Mouse (Mus musculus): ENCODE measurements at regions not wholly inside any gene's neighbourhood (a gene's known extent, or its start where the extent isn't known, plus 50 kb on each side); places are given as distances from the start of the nearest gene placed in this dataset.

DNA sequence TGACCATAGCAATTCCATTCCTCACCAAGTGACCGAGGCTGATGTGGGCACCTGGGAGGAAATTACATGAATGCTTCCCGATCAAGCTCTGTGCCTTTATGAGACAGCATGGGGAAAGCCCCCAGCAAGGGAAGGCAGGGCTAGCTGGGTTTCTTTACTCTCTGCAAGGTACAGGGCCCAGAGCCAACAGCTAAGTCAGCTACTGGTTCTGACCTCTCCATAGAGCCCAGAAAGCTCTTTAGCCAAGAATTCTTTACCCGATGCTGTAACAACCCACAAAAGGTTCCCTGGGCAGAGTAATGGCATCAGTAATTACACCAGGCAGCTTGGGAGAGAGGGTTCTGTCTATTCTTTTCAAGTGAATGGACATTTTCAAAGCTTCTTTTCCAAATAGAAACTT lies 161.9 kb upstream of the Adamts16 start:
- no peaks in the 10 kb centered on the region for H3K36me3 ChIP-seq (ENCODE audit: control insufficient read depth, insufficient read depth, low read length)
- no peak for DNase-seq (ENCODE audit: low read depth in 1 of 2, low spot score in 2 of 2)
- H3K4me1 ChIP-seq (ENCODE audit: control insufficient read depth, insufficient read depth, insufficient read length): no peaks in the 10 kb centered on the region
- TF ChIP-seq POLR2A (IDR thresholded peaks at IDR 0.05; ENCODE audit: low read depth, low read length) (no peak), CTCF (IDR thresholded peaks at IDR 0.05; ENCODE audit: extremely low read depth, insufficient read depth, insufficient read length, insufficient replicate concordance) (no peak)
- 84% methylated on average over 3 of the region's 3 CpGs for WGBS
- H3K27me3 ChIP-seq (ENCODE audit: control insufficient read depth, insufficient read depth, low read length): no peaks in the 10 kb centered on the region
- no peak overlapping the region for H3K4me3 ChIP-seq (ENCODE audit: extremely low read depth, insufficient read depth, insufficient read length)
- H3K27ac ChIP-seq (ENCODE audit: insufficient read depth, low read length): no peak overlapping the region

GRCm38 (mm10) chr13:71001278-71001677 lies 159.7 kb upstream of the Adamts16 start:
- TF ChIP-seq POLR2A (IDR thresholded peaks at IDR 0.05; ENCODE audit: low read depth, low read length): no peak
- no peak for TF ChIP-seq CTCF (IDR thresholded peaks at IDR 0.05; ENCODE audit: extremely low read depth, insufficient read depth, insufficient read length, insufficient replicate concordance)

GRCm38 (mm10) chr13:71000422-71001008 lies 158.9 kb upstream of the Adamts16 start:
- WGBS: 77% methylated on average over 5 of the region's 5 CpGs
- no peak for DNase-seq (ENCODE audit: low read depth in 1 of 2, low spot score in 2 of 2)
- no peak for TF ChIP-seq POLR2A (IDR thresholded peaks at IDR 0.05; ENCODE audit: low read depth, low read length)
- H3K27ac ChIP-seq (ENCODE audit: insufficient read depth, low read length): no peak overlapping the region
- no peaks in the 10 kb centered on the region for H3K36me3 ChIP-seq (ENCODE audit: control insufficient read depth, insufficient read depth, low read length)
- H3K4me3 ChIP-seq (ENCODE audit: extremely low read depth, insufficient read depth, insufficient read length): no peak overlapping the region
- H3K4me1 ChIP-seq (ENCODE audit: control insufficient read depth, insufficient read depth, insufficient read length): no peaks in the 10 kb centered on the region
- no peaks in the 10 kb centered on the region for H3K27me3 ChIP-seq (ENCODE audit: control insufficient read depth, insufficient read depth, low read length)

More at GRCm38 (mm10) chr13:71001278-71001677, 159.7 kb upstream of the Adamts16 start:
- no peaks in the 10 kb centered on the region for H3K36me3 ChIP-seq (ENCODE audit: control insufficient read depth, insufficient read depth, low read length)
- H3K4me3 ChIP-seq (ENCODE audit: extremely low read depth, insufficient read depth, insufficient read length): no peak overlapping the region
- DNase-seq (ENCODE audit: low read depth in 1 of 2, low spot score in 2 of 2): no peak
- WGBS: 10% methylated on average over 2 of the region's 2 CpGs
- no peaks in the 10 kb centered on the region for H3K4me1 ChIP-seq (ENCODE audit: control insufficient read depth, insufficient read depth, insufficient read length)
- H3K27me3 ChIP-seq (ENCODE audit: control insufficient read depth, insufficient read depth, low read length): no peaks in the 10 kb centered on the region
- H3K27ac ChIP-seq (ENCODE audit: insufficient read depth, low read length): no peak overlapping the region

- Histone ChIP-seq H3K27ac (ENCODE audit: insufficient read depth, low read length) (no peak overlapping the region), H3K4me3 (ENCODE audit: extremely low read depth, insufficient read depth, insufficient read length) (no peak overlapping the region), H3K27me3 (ENCODE audit: control insufficient read depth, insufficient read depth, low read length) (no peaks in the 10 kb centered on the region), H3K36me3 (ENCODE audit: control insufficient read depth, insufficient read depth, low read length) (no peaks in the 10 kb centered on the region), H3K4me1 (ENCODE audit: control insufficient read depth, insufficient read depth, insufficient read length) (no peaks in the 10 kb centered on the region)
- TF ChIP-seq POLR2A (IDR thresholded peaks at IDR 0.05; ENCODE audit: low read depth, low read length): no peak
- TF ChIP-seq CTCF (IDR thresholded peaks at IDR 0.05; ENCODE audit: extremely low read depth, insufficient read depth, insufficient read length, insufficient replicate concordance): no peak
- WGBS: 65% methylated on average over 1 of the region's 1 CpGs
- DNase-seq (ENCODE audit: low read depth in 1 of 2, low spot score in 2 of 2): no peak
Observed at GRCm38 (mm10) chr13:70993522-70993921, 151.9 kb upstream of the Adamts16 start.

- 93% methylated on average over 10 of the region's 10 CpGs for WGBS
Observed at GRCm38 (mm10) chr13:70989999-70990645, 148.5 kb upstream of the Adamts16 start.

DNA sequence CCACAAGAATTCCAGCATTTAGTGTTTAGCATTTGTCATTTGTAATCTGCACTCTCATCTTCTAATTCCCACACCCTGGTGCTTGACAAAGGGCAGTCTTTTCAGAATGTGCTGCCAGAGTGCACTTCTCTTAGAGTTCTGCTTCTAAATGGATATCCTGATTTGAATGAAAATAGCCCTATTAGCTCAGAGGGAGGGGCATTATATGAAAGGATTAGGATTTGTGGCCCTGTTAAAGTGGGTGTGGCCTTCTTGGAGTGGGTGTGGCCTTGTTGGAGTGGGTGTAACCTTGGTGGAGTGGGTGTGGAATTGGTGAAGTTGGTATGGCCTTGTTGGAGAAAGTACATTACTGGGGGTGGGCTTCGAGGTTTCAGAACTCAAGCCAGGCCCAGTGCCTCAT lies 137.7 kb upstream of the Adamts16 start:
- H3K4me1 ChIP-seq (ENCODE audit: control insufficient read depth, insufficient read depth, insufficient read length): no peaks in the 10 kb centered on the region
- no peak overlapping the region for H3K27ac ChIP-seq (ENCODE audit: insufficient read depth, low read length)
- WGBS: 80% methylated on average over 1 of the region's 1 CpGs
- H3K27me3 ChIP-seq (ENCODE audit: control insufficient read depth, insufficient read depth, low read length): no peaks in the 10 kb centered on the region
- DNase-seq (ENCODE audit: low read depth in 1 of 2, low spot score in 2 of 2): no peak
- H3K4me3 ChIP-seq (ENCODE audit: extremely low read depth, insufficient read depth, insufficient read length): no peak overlapping the region
- no peak for TF ChIP-seq POLR2A (IDR thresholded peaks at IDR 0.05; ENCODE audit: low read depth, low read length)
- no peak for TF ChIP-seq CTCF (IDR thresholded peaks at IDR 0.05; ENCODE audit: extremely low read depth, insufficient read depth, insufficient read length, insufficient replicate concordance)
- H3K36me3 ChIP-seq (ENCODE audit: control insufficient read depth, insufficient read depth, low read length): no peaks in the 10 kb centered on the region

More at GRCm38 (mm10) chr13:70989999-70990645, 148.5 kb upstream of the Adamts16 start:
- H3K36me3 ChIP-seq (ENCODE audit: control insufficient read depth, insufficient read depth, low read length): no peaks in the 10 kb centered on the region
- no peak overlapping the region for H3K4me3 ChIP-seq (ENCODE audit: extremely low read depth, insufficient read depth, insufficient read length)
- no peaks in the 10 kb centered on the region for H3K27me3 ChIP-seq (ENCODE audit: control insufficient read depth, insufficient read depth, low read length)
- no peaks in the 10 kb centered on the region for H3K4me1 ChIP-seq (ENCODE audit: control insufficient read depth, insufficient read depth, insufficient read length)
- DNase-seq (ENCODE audit: low read depth in 1 of 2, low spot score in 2 of 2): no peak
- no peak for TF ChIP-seq CTCF (IDR thresholded peaks at IDR 0.05; ENCODE audit: extremely low read depth, insufficient read depth, insufficient read length, insufficient replicate concordance)
- TF ChIP-seq POLR2A (IDR thresholded peaks at IDR 0.05; ENCODE audit: low read depth, low read length): no peak
- no peak overlapping the region for H3K27ac ChIP-seq (ENCODE audit: insufficient read depth, low read length)

All from spleen, adult 2 months (tissue).